Mouse (Mus musculus) heart, postnatal 0 days (tissue): Measurements from ENCODE around the gene Emp1. TPM values are rescaled to one million over a fixed set of nuclear protein-coding genes. Genes with fewer than 3 reads are reported as not detected.

ENCODE experiments used
- ATAC-seq: fragments of 200-750 bp; cut with Nextera tagmentation; 2 replicates; pipeline ENCODE4 v1.8.0; 2017; ENCODE audit warnings: low read depth, moderate number of reproducible peaks, moderate library complexity; ENCODE audit not compliant: insufficient read depth
- DNase-seq: peaks from one replicate; pipeline ENCODE4 v3.0.0-alpha.2; 2016; ENCODE audit warnings: low spot score
- H3K27ac ChIP-seq: fragments of 300-500 bp; sonication (generic); 2 replicates; pipeline ENCODE4 v1.5.1; 2014; ENCODE audit warnings: low read depth, mild to moderate bottlenecking
- H3K27me3 ChIP-seq: fragments of 300-500 bp; sonication (generic); 2 replicates; pipeline ENCODE4 v1.6.1; 2014; ENCODE audit warnings: low read length, mixed read lengths; ENCODE audit not compliant: control insufficient read depth, insufficient read depth
- H3K36me3 ChIP-seq: fragments of 300-500 bp; sonication (generic); replicated peaks from 2 replicates; pipeline ENCODE4 v1.6.1; 2014; ENCODE audit warnings: low read length, mixed read lengths; ENCODE audit not compliant: control insufficient read depth, insufficient read depth
- H3K4me1 ChIP-seq: fragments of 300-500 bp; sonication (generic); 2 replicates; pipeline ENCODE4 v1.6.1; 2014; ENCODE audit warnings: antibody characterized with exemption; ENCODE audit not compliant: control insufficient read depth, insufficient read depth
- H3K4me2 ChIP-seq: fragments of 300-500 bp; sonication (generic); 2 replicates; pipeline ENCODE4 v1.6.1; 2014; ENCODE audit warnings: low read depth, mild to moderate bottlenecking, low read length, moderate library complexity
- H3K4me3 ChIP-seq: fragments of 300-500 bp; sonication (generic); 2 replicates; pipeline ENCODE4 v1.5.1; 2014; ENCODE audit warnings: low read depth, low read length
- H3K9ac ChIP-seq: fragments of 300-500 bp; sonication (generic); replicated peaks from 2 replicates; pipeline ENCODE4 v1.6.1; 2014; ENCODE audit warnings: low read depth, low read length, mixed read lengths
- H3K9me3 ChIP-seq: fragments of 300-500 bp; sonication (generic); replicated peaks from 2 replicates; pipeline ENCODE4 v1.6.1; 2016; ENCODE audit warnings: low read length; ENCODE audit not compliant: control insufficient read depth
- CTCF ChIP-seq: IDR thresholded peaks from 2 replicates; pipeline ENCODE4 v1.5.1; 2016; ENCODE audit warnings: antibody characterized with exemption, control low read depth, low read depth
- EP300 ChIP-seq: IDR thresholded peaks from 2 replicates; pipeline ENCODE4 v1.6.1; 2016; ENCODE audit warnings: antibody characterized with exemption, low read depth
- WGBS: fragments of 180-500 bp; shearing (Covaris S2); extraction: QIAGEN DNeasy Blood & Tissue Kit; methylation state at CpG from one replicate; pipeline ENCODE4 v1.1.7; 2014; 5-methylcytosine and 5-hydroxymethylcytosine counted together
- polyA plus RNA-seq: library from polyadenylated mRNA; unstranded; fragments of >200 nt; fragmentation: Nextera tagmentation; extraction: Ambion mirVana; gene quantifications from 2 replicates; pipeline ENCODE4 v1.2.1, GENCODE M21; 2015
- total RNA-seq: library from RNA; depleted of rRNA; stranded (reverse); fragments of >200 nt; gene quantifications from 2 replicates; pipeline ENCODE4 v1.2.3, GENCODE M21; 2014; ENCODE audit warnings: low replicate concordance

The Emp1 gene
- total and polyA plus RNA-seq, 2 experiments from 2014 or later = 45.0 to 674 TPM

GRCm38 (mm10) chr6:135405093-135405492, 42.7 kb downstream of the Emp1 start:
- no peak overlapping the region for H3K27ac ChIP-seq
- ATAC-seq = no peak
- no peak overlapping the region for H3K4me2 ChIP-seq
- no peaks in the 10 kb centered on the region for H3K36me3 ChIP-seq
- no peak overlapping the region for H3K9ac ChIP-seq
- 53% methylated on average over 11 of the region's 11 CpGs for WGBS
- H3K4me3 ChIP-seq = no peak overlapping the region
- no peak for TF ChIP-seq EP300
- no peak for TF ChIP-seq CTCF
- H3K9me3 ChIP-seq = no peaks in the 10 kb centered on the region
- H3K27me3 ChIP-seq = no peaks in the 10 kb centered on the region
- no peak for DNase-seq
- no peaks in the 10 kb centered on the region for H3K4me1 ChIP-seq

DNA sequence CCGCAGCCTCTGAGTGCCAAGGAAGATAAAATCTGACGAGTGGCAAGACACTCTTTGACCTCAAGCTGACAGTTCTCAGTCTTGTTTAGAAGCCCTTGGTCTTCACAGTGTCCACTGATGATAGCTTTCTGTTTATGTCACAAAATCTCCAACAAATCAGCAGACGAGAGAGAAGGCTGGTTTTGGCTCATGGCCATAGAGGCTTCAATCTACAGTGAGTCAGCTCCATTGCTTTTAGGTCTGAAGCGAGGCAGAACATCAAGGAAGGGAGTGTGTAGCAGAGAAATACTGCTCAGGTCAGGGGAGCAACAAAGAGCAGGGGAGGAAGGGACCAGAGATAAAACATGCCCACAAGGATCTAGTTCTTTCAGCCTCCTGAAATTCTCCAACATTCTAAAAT, 45.0 kb downstream of the Emp1 start:
- no peaks in the 10 kb centered on the region for H3K4me1 ChIP-seq
- no peaks in the 10 kb centered on the region for H3K36me3 ChIP-seq
- no peak overlapping the region for H3K9ac ChIP-seq
- H3K27me3 ChIP-seq = no peaks in the 10 kb centered on the region
- H3K4me3 ChIP-seq = no peak overlapping the region
- no peak for DNase-seq
- H3K27ac ChIP-seq = no peak overlapping the region
- TF ChIP-seq CTCF (no peak), EP300 (no peak)
- WGBS = 24% methylated on average over 4 of the region's 4 CpGs
- no peak overlapping the region for H3K4me2 ChIP-seq
- no peak for ATAC-seq
- H3K9me3 ChIP-seq = peaks cover 5% of the 10 kb centered on the region; the same call in 1 of the 2 replicates

DNA sequence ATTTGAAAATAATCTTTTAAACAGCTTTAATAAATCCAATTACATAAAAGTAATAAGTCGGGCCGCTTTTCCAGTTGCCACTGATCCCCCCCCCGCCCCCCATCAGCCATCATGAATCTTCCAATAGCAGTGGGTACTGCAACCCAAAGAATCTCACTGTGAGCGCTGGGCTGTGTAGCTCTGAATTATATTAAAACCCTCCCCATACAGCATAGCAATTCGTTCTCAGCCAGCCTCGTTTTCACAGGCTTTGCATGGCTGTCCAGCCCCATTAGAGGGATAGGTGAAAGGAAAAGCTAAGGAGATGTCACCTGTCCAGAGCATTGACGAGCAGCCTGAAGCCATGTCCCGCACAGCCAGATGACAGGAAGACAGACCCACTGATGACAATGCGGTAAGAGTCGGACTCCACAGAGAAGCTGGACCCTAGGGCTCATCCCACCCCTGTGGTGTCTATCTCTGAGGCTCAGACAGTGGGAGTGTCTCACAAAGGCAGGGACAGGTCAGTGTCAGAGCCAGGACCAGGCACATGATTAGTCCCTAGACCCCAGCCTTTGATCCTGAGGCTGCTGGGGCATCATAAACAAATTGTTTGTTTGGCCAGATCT, 49.5 kb downstream of the Emp1 start:
- Histone ChIP-seq H3K27ac (no peak overlapping the region), H3K4me1 (no peaks in the 10 kb centered on the region), H3K4me2 (no peak overlapping the region), H3K27me3 (no peaks in the 10 kb centered on the region), H3K9ac (no peak overlapping the region), H3K4me3 (no peak overlapping the region), H3K9me3 (peaks cover 5% of the 10 kb centered on the region; the same call in 1 of the 2 replicates), H3K36me3 (no peaks in the 10 kb centered on the region)
- TF ChIP-seq CTCF (no peak), EP300 (no peak)
- ATAC-seq = no peak
- WGBS = 87% methylated on average over 10 of the region's 10 CpGs
- no peak for DNase-seq

GRCm38 (mm10) chr6:135412649-135413048, 50.3 kb downstream of the Emp1 start:
- Histone ChIP-seq H3K27me3 (no peaks in the 10 kb centered on the region), H3K4me1 (no peaks in the 10 kb centered on the region), H3K4me2 (no peak overlapping the region), H3K36me3 (no peaks in the 10 kb centered on the region), H3K27ac (no peak overlapping the region), H3K4me3 (no peak overlapping the region), H3K9me3 (peaks cover 5% of the 10 kb centered on the region; the same call in 1 of the 2 replicates), H3K9ac (no peak overlapping the region)
- no peak for DNase-seq
- no peak for ATAC-seq
- 75% methylated on average over 6 of the region's 6 CpGs for WGBS
- TF ChIP-seq CTCF = no peak
- TF ChIP-seq EP300 = no peak

DNA sequence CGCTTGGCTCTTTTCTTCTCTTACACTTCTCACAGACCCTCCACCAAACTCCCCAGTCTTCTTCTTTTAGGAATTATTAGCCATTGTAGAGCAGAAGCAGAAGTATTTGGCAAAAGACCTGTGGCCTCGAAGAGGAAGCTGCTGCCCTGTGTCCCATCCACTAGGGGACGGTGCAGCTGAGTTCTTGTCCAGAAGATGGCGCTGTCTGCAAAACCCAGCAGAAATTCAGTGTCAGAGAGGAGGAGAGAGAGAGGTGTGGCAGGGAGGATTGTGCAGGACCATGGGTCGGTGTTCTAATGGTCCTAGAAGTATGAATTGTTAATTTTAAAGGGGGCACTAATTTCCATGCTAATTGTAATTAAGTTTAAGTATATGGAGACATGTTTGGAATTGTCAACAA, 55.1 kb downstream of the Emp1 start:
- Histone ChIP-seq H3K4me2 (no peak overlapping the region), H3K27me3 (no peaks in the 10 kb centered on the region), H3K36me3 (no peaks in the 10 kb centered on the region), H3K9ac (no peak overlapping the region), H3K9me3 (no peaks in the 10 kb centered on the region), H3K4me3 (no peak overlapping the region), H3K4me1 (no peaks in the 10 kb centered on the region; the same call in 1 of the 2 replicates), H3K27ac (no peak overlapping the region)
- 33% methylated on average over 5 of the region's 5 CpGs for whole genome bisulfite sequencing
- no peak for TF ChIP-seq EP300
- peak; percentile 72 for TF ChIP-seq CTCF
- DNase-seq (peak; percentile 27), ATAC-seq (no peak)

- no peak overlapping the region for H3K9ac ChIP-seq
- 50% methylated on average over 8 of the region's 8 CpGs for WGBS
Observed at GRCm38 (mm10) chr6:135418223-135418824, 56.0 kb downstream of the Emp1 start.

More at GRCm38 (mm10) chr6:135418223-135418824, 56.0 kb downstream of the Emp1 start:
- H3K36me3 ChIP-seq = no peaks in the 10 kb centered on the region
- H3K4me3 ChIP-seq = no peak overlapping the region
- ATAC-seq = no peak
- no peaks in the 10 kb centered on the region for H3K27me3 ChIP-seq
- no peak for DNase-seq
- no peaks in the 10 kb centered on the region for H3K9me3 ChIP-seq
- TF ChIP-seq CTCF = no peak
- H3K4me2 ChIP-seq = no peak overlapping the region
- H3K4me1 ChIP-seq = no peaks in the 10 kb centered on the region; the same call in 1 of the 2 replicates
- no peak overlapping the region for H3K27ac ChIP-seq
